Mouse (Mus musculus) embryonic facial prominence, embryonic 11.5 days (tissue): ENCODE results near the gene Plcxd1. TPM values are rescaled to one million over a fixed set of nuclear protein-coding genes. Genes with fewer than 3 reads are reported as not detected.
"Not testable (repeated sequence)": the region's sequence is repeated elsewhere in the genome, so short reads cannot be mapped to it uniquely, and the experiment has no call there.

Experiments
- ATAC-seq: fragments of 200-750 bp; cut with Nextera tagmentation; replicated peaks from 2 replicates; pipeline ENCODE4 v1.8.0; 2017; ENCODE audit warnings: low read depth; ENCODE audit not compliant: insufficient number of reproducible peaks, low FRiP score, low TSS enrichment
- DNase-seq: peaks from one replicate; pipeline ENCODE4 v3.0.0-alpha.2; 2015; ENCODE audit warnings: low spot score
- H3K27ac ChIP-seq: fragments of 300-500 bp; sonication (generic); replicated peaks from 2 replicates; pipeline ENCODE4 v1.5.1; 2014; ENCODE audit warnings: mild to moderate bottlenecking, low read depth, low read length, control low read depth
- H3K27me3 ChIP-seq: fragments of 300-500 bp; sonication (generic); 2 replicates; pipeline ENCODE4 v1.6.1; 2014; ENCODE audit warnings: mild to moderate bottlenecking, low read length, moderate library complexity, mixed read lengths; ENCODE audit not compliant: control insufficient read depth, insufficient read depth
- H3K36me3 ChIP-seq: fragments of 300-500 bp; sonication (generic); replicated peaks from 2 replicates; pipeline ENCODE4 v1.6.1; 2014; ENCODE audit warnings: low read depth, mild to moderate bottlenecking, low read length, moderate library complexity, mixed read lengths; ENCODE audit not compliant: control insufficient read depth, insufficient read depth
- H3K4me1 ChIP-seq: fragments of 300-500 bp; sonication (generic); 2 replicates; pipeline ENCODE4 v1.6.1; 2014; ENCODE audit warnings: low read length, mixed read lengths; ENCODE audit not compliant: control insufficient read depth, insufficient read depth
- H3K4me2 ChIP-seq: fragments of 300-500 bp; sonication (generic); 2 replicates; pipeline ENCODE4 v1.6.1; 2014; ENCODE audit warnings: low read depth, mild to moderate bottlenecking, control low read depth, low read length, moderate library complexity
- H3K4me3 ChIP-seq: fragments of 300-500 bp; sonication (generic); 2 replicates; pipeline ENCODE4 v1.5.1; 2014; ENCODE audit warnings: low read depth, low read length, control low read depth
- H3K9ac ChIP-seq: fragments of 300-500 bp; sonication (generic); replicated peaks from 2 replicates; pipeline ENCODE4 v1.6.1; 2014; ENCODE audit warnings: mild to moderate bottlenecking, control low read depth, low read length
- H3K9me3 ChIP-seq: fragments of 300-500 bp; sonication (generic); replicated peaks from 2 replicates; pipeline ENCODE4 v1.6.1; 2016; ENCODE audit warnings: mild to moderate bottlenecking, low read length, inconsistent platforms, mixed read lengths; ENCODE audit not compliant: control insufficient read depth
- WGBS: fragments of 180-500 bp; shearing (Covaris S2); extraction: QIAGEN DNeasy Blood & Tissue Kit; methylation state at CpG from one replicate; pipeline ENCODE4 v1.1.7; 2014; 5-methylcytosine and 5-hydroxymethylcytosine counted together
- polyA plus RNA-seq: library from polyadenylated mRNA; unstranded; fragments of >200 nt; fragmentation: Nextera tagmentation; extraction: Ambion mirVana; gene quantifications from 2 replicates; pipeline ENCODE4 v1.2.1, GENCODE M21; 2014

Plcxd1 gene
- 0.27 and 0.39 TPM in 2 replicates for polyA plus RNA-seq

DNA sequence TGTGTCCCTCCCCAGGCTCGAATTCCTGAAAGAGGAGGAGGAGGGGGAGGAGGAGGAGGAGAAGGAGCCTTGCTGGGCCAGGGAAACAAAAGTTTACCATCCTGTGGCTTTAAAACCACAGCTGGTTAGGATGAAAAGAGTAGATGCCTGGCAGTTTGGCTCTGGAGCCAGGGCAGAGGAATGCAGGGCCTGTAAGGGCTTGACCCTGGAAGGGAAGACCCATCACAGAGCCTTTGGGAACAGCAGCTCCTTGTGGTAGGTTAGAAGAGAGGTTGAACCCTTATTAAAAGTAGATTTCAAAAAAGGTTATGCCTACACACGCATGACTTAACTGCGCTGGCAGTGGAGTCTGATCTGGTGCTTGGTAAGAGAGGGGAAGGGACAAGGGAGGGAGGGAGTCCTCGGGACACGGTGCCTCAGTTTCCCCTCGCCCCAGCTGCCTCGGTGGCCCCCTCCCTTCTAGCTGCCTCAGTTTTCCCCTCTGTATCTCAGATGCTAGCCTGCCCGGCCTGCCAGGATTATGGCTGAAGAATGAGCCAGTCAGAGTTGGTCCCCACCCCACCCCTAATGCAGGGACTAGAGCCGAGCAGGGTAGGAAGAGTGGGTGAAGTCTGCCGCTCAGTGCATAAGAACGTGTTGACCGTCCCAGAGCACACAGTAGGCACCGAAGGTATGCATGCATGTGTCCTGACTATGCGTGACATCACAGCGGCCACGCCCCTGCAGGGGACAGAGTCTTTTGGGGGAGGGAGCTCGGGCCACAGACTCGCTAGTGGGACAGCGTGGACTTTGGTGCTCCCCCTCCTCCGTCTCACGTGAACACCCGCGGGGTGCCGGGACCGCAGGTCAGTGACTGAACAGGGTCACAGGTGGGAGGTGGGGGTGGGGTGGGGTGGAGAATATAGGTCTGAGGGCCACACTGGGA is at the start of gene Plcxd1:
Gene Plcxd1, plus strand, starts transcription at position 314 of the 925 bp plus-strand sequence.
- H3K9ac ChIP-seq = no peak within 1 kb of the TSS
- peaks cover 10% of the 10 kb centered on the region; the same call in 1 of the 2 replicates for H3K36me3 ChIP-seq
- peak within 1 kb of the TSS; percentile 43; the same call in 1 of the 2 replicates for H3K4me2 ChIP-seq
- H3K9me3 ChIP-seq = no peaks in the 10 kb centered on the region
- 4% methylated on average over 25 of the region's 25 CpGs for WGBS
- no peak within 1 kb of the TSS for H3K4me3 ChIP-seq
- no peaks in the 10 kb centered on the region; the same call in 1 of the 2 replicates for H3K4me1 ChIP-seq
- H3K27me3 ChIP-seq = no peaks in the 10 kb centered on the region
- DNase-seq (no peak), ATAC-seq (no peak)
- H3K27ac ChIP-seq = no peak within 1 kb of the TSS

DNA sequence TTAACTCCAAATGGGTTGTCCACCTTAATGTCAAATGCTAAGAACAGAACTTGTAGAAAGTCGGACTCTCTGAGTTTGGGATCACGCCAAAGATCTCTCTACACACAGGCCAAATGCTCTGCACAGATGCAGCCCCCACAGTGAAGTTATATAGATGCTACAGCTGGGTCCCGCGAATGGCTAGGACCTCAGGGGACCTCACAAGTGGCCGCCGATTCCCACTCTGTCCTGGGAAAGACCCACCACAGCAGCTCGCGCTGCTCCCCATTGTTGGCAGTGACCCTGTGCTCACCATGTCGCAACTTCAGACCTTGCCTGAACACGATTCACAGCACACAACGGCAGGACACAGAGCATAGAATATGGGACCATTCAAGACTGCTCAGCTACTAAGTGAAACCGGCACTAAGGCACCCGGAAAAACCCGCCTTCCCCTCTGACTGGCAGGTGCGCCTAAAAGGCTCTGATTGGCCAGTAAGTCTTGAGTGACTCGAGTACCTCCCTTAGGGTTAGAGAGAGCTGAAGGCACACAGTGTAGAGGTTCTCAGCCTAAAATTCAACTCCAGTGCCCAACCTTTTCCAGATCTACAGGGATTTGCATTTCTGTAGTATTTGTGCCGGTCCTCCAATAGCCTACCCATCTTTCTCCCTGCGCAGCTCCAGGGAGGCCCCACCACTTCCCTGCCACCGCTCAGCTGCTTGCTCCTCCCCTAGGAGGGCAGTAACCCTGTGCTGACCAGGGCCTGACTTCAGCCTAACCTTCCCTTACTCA is 41.9 kb upstream of the Plcxd1 start:
- DNase-seq (peak; percentile 84), ATAC-seq (peak; percentile 98)
- Histone ChIP-seq H3K9ac (peak overlapping the region; percentile 63), H3K4me1 (no peaks in the 10 kb centered on the region), H3K27ac (no peak overlapping the region), H3K9me3 (no peaks in the 10 kb centered on the region), H3K4me2 (peak overlapping the region; percentile 49), H3K4me3 (peak overlapping the region; percentile 46), H3K36me3 (no peaks in the 10 kb centered on the region), H3K27me3 (no peaks in the 10 kb centered on the region)
- WGBS = 2% methylated on average over 19 of the region's 19 CpGs

GRCm38 (mm10) chr5:110072413-110072812 is 27.4 kb upstream of the Plcxd1 start, which contains the start of gene Gm17655:
Gene Gm17655, minus strand, starts transcription at chr5:110072513.
- 69% methylated on average over 2 of the region's 2 CpGs for WGBS

DNA sequence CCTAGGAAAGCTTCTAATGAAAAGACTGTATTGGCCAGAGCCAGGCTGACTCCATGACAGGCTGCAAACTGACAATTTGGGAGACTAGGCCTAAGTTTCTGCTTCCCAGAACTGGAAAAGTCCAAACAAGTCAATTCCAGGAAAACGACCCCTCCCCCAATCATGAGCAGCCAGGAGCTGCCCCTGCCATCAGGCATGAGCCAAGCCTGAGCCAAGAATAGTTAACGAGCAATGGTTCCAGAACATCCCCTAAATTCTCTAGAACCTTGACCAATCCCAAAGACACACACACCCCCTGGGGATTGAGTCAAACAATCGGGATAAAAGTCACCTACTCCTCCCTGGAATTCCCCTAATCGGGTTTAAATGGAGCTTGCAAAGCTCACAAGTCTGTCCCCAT is 16.8 kb upstream of the Plcxd1 start:
- no peak overlapping the region for H3K4me2 ChIP-seq
- no peaks in the 10 kb centered on the region for H3K27me3 ChIP-seq
- no peaks in the 10 kb centered on the region for H3K4me1 ChIP-seq
- no peaks in the 10 kb centered on the region for H3K9me3 ChIP-seq
- 79% methylated on average over 4 of the region's 4 CpGs for WGBS
- H3K36me3 ChIP-seq = no peaks in the 10 kb centered on the region
- H3K27ac ChIP-seq = no peak overlapping the region
- H3K4me3 ChIP-seq = no peak overlapping the region
- ATAC-seq (no peak), DNase-seq (no peak)
- no peak overlapping the region for H3K9ac ChIP-seq

More at GRCm38 (mm10) chr5:110072413-110072812, 27.4 kb upstream of the Plcxd1 start, which contains the start of gene Gm17655:
- H3K4me3 ChIP-seq, H3K36me3 ChIP-seq, H3K27ac ChIP-seq, H3K27me3 ChIP-seq, ATAC-seq, DNase-seq, H3K9ac ChIP-seq, H3K4me2 ChIP-seq, H3K9me3 ChIP-seq, H3K4me1 ChIP-seq: not testable (repeated sequence)

DNA sequence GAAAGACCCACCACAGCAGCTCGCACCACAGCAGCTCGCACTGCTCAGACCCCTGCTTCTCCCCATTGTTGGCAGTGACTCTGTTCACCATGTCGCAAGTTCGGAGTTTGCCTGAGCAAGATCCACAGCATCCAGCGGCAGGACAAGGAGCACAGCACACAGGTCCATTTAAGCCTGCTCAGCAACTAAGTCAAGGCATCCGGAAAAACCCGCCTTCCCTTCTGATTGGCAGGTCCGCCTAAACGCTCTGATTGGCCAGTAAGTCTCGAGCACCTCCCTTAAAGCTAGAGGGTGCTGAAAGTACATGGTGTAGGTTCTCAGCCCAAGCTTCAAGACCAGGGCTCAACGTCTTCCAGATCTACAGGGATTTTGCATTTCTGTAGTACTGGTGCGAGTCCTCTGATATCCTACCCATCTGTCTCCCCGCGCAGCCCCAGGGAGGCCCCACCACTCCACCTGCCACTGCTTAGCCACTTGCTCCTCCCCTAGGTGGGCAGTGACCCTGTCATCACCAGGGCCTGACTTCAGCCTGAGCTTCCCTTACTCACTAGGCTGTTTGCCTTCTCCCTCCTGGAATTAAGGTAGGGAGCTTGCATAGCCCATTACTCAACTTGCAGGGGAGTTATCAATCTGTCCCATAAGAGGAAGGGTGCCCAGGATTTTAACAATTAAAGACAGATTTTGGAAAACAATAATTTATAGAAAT is 13.5 kb upstream of the Plcxd1 start:
- H3K36me3 ChIP-seq = no peaks in the 10 kb centered on the region
- H3K4me2 ChIP-seq = no peak overlapping the region
- no peaks in the 10 kb centered on the region for H3K4me1 ChIP-seq
- no peaks in the 10 kb centered on the region for H3K9me3 ChIP-seq
- WGBS = 35% methylated on average over 14 of the region's 14 CpGs
- DNase-seq (no peak), ATAC-seq (no peak)
- H3K27ac ChIP-seq = no peak overlapping the region
- H3K4me3 ChIP-seq = no peak overlapping the region
- H3K9ac ChIP-seq = no peak overlapping the region
- no peaks in the 10 kb centered on the region for H3K27me3 ChIP-seq

- Histone ChIP-seq H3K9ac (no peak overlapping the region), H3K9me3 (no peaks in the 10 kb centered on the region), H3K27me3 (no peaks in the 10 kb centered on the region), H3K4me2 (no peak overlapping the region), H3K36me3 (no peaks in the 10 kb centered on the region), H3K4me1 (no peaks in the 10 kb centered on the region), H3K27ac (no peak overlapping the region), H3K4me3 (no peak overlapping the region)
- 74% methylated on average over 2 of the region's 2 CpGs for WGBS
- ATAC-seq = no peak
- DNase-seq = no peak
Observed at GRCm38 (mm10) chr5:110091546-110091945, 8.2 kb upstream of the Plcxd1 start.

DNA sequence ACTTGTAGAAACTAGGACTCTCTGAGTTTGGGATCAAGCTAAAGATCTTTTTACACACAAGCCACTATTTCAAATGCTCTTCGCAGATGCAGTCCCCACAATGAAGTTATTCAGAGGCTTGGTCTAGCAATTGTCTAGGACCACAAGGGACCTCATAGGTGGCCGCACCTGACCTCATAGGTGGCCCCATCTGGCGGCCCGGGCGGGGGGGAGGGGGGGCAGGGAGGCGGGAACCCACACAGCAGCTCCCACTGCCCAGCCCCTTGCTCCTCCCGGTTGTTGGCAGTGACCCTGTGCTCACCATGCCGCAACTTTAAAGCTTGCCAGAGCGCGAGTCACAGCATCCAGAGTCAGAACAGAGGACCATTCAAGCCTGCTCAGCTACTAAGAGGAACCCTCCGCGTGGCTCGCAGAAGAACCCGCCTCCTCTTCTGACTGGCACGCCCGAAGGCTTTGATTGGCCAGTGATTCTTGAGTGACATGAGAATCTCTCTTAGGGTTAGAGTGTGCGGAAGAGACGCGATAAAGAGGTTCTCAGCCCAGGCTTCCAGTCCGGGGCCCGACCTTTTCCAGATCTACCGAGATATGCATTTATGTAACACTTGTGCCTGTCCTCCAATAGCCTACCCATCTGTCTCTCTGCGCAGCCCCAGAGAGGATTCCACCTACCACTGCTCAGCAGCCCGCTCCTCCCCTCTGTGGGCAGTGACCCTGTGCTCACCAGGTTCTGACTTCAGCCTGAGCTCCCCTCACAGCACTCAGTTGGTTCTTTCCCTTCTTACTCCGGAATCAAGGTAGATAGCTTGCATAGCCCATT is 5.5 kb upstream of the Plcxd1 start, which contains the start of gene Gm35315:
Gene Gm35315, minus strand, starts transcription at position 391 of the 817 bp plus-strand sequence.
- Histone ChIP-seq H3K4me2 (peak within 1 kb of the TSS; percentile 56), H3K36me3 (no peaks in the 10 kb centered on the region), H3K9me3 (no peaks in the 10 kb centered on the region), H3K4me1 (no peaks in the 10 kb centered on the region), H3K27me3 (no peaks in the 10 kb centered on the region), H3K4me3 (peak within 1 kb of the TSS; percentile 45), H3K27ac (no peak within 1 kb of the TSS), H3K9ac (peak within 1 kb of the TSS; percentile 61)
- peak; percentile 97 for ATAC-seq
- peak; percentile 92 for DNase-seq
- under 1% methylated on average over 25 of the region's 25 CpGs for WGBS
